Mouse (Mus musculus) G1E-ER4 (cell line): Measurements from ENCODE around the gene Setdb1. TPM values are rescaled to one million over a fixed set of nuclear protein-coding genes. Genes with fewer than 3 reads are reported as not detected.

ENCODE experiments used
- GATA1 ChIP-seq: IDR thresholded peaks from one replicate; pipeline ENCODE4 v1.8.0; 2012; ENCODE audit warnings: low read length, inconsistent platforms
- polyA plus RNA-seq: library from polyadenylated mRNA; stranded (reverse); fragments of >175 nt; gene quantifications from 2 replicates; pipeline ENCODE4 v1.2.3, GENCODE M21; 2012

Gene Setdb1
- polyA plus RNA-seq, 1 experiment: 74.2 TPM

- no peak for TF ChIP-seq GATA1
These were observed 74.0 kb downstream of the Setdb1 start for GRCm38 (mm10) chr3:95282865-95283588.

- TF ChIP-seq GATA1: no peak
These were observed 74.6 kb downstream of the Setdb1 start for GRCm38 (mm10) chr3:95282381-95282864.

- no peak for TF ChIP-seq GATA1
These were observed 75.5 kb downstream of the Setdb1 start, which contains the start of the genes Mindy1 and Prune1 for GRCm38 (mm10) chr3:95281216-95282126. Gene Mindy1 (plus strand): TSS chr3:95281345. Gene Prune1 (minus strand): TSS chr3:95282076.

- TF ChIP-seq GATA1: no peak
These were observed 76.3 kb downstream of the Setdb1 start for GRCm38 (mm10) chr3:95280747-95281146.

GRCm38 (mm10) chr3:95277149-95277551, 79.9 kb downstream of the Setdb1 start:
- TF ChIP-seq GATA1: no peak

- no peak for TF ChIP-seq GATA1
These were observed 80.5 kb downstream of the Setdb1 start for GRCm38 (mm10) chr3:95276428-95276934.

GRCm38 (mm10) chr3:95275161-95275560, 81.8 kb downstream of the Setdb1 start:
- no peak for TF ChIP-seq GATA1

- no peak for TF ChIP-seq GATA1
These were observed 82.5 kb downstream of the Setdb1 start for GRCm38 (mm10) chr3:95274453-95274852.

Other genes with a start within 250 kb of the Setdb1 start
- 298 and 449 TPM in 2 replicates for gene Vps72, start 246.2 kb downstream of the Setdb1 start, polyA plus RNA-seq
- 0.24 and 0.26 TPM in 2 replicates for gene Tmod4, start 232.7 kb downstream of the Setdb1 start, polyA plus RNA-seq
- 5.1 and 6.4 TPM in 2 replicates for gene Scnm1, start 223.2 kb downstream of the Setdb1 start, polyA plus RNA-seq
- 5.6 and 9.6 TPM in 2 replicates for gene Lysmd1, start 223.1 kb downstream of the Setdb1 start, polyA plus RNA-seq
- not detected in 2 replicates for gene Tnfaip8l2, start 214.8 kb downstream of the Setdb1 start, polyA plus RNA-seq
- 1.6 and 2.4 TPM in 2 replicates for gene Sema6c, start 196.7 kb downstream of the Setdb1 start, polyA plus RNA-seq
- gene Gabpb2, start 139.3 kb downstream of the Setdb1 start, polyA plus RNA-seq: 3.0 and 3.9 TPM in 2 replicates
- 142 and 147 TPM in 2 replicates for gene Cdc42se1, start 128.5 kb downstream of the Setdb1 start, polyA plus RNA-seq
- 2.4 and 4.8 TPM in 2 replicates for gene Mllt11, start 125.0 kb downstream of the Setdb1 start, polyA plus RNA-seq
- not detected in 2 replicates for gene Gm128, start 115.6 kb downstream of the Setdb1 start, polyA plus RNA-seq
- not detected in 2 replicates for gene Bnipl, start 106.0 kb downstream of the Setdb1 start, polyA plus RNA-seq
- gene Mindy1, start 75.9 kb downstream of the Setdb1 start, polyA plus RNA-seq: 82.1 and 111 TPM in 2 replicates
- gene Prune1, start 75.1 kb downstream of the Setdb1 start, polyA plus RNA-seq: 2.4 and 3.3 TPM in 2 replicates
- 0.97 and 1.0 TPM in 2 replicates for gene Anxa9, start 50.0 kb downstream of the Setdb1 start, polyA plus RNA-seq
- gene Cers2, start 42.4 kb downstream of the Setdb1 start, polyA plus RNA-seq: 461 and 746 TPM in 2 replicates
- not detected in 2 replicates for gene 4930558C23Rik, start 45.6 kb upstream of the Setdb1 start, polyA plus RNA-seq
- gene Arnt, start 77.2 kb upstream of the Setdb1 start, polyA plus RNA-seq: 49.7 and 51.0 TPM in 2 replicates
- gene Ctsk, start 142.1 kb upstream of the Setdb1 start, polyA plus RNA-seq: not detected in 2 replicates
- not detected in 2 replicates for gene Ctss, start 169.6 kb upstream of the Setdb1 start, polyA plus RNA-seq
- gene Hormad1, start 202.5 kb upstream of the Setdb1 start, polyA plus RNA-seq: not detected in 2 replicates
- 1.8 and 2.5 TPM in 2 replicates for gene Golph3l, start 231.7 kb upstream of the Setdb1 start, polyA plus RNA-seq